Mouse (Mus musculus): Measurements from ENCODE around the gene Psmd1.

DNA sequence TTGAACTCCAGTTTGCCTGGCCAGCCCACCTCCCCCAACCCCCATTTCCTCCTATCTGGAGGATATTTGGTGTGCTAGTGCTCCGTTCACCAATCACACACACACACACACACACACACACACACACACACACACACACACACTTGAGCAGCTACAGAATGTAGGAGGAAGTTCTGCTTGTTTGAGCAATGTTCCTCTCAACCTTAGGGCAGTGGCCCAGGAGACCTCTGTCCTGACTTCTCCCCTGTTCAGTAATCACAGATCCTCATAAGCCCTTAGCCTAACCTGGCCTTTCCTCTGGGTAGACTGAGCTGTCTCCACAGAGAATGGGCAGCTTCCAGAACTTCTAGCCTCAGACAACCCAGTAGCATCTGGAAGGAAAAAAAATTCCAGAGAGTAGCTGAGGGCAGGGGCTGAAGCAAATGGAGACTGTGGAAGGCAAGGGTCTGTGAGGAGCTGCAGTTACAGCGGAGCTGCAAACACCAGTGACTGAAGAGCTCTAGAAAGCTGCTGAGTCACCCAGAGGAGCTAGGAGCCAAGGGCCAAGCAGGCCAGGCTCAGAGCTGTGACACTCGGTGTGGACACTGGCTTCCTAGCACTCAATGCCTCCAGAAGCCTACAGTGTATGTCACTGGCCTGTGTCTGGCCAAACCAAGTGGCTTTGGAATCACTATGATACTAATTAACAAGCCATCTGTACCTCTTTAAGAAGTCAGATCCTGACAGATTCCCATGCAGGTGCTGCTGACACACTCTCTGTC is 25.8 kb upstream of the Psmd1 start:
- TF ChIP-seq CTCF (IDR thresholded peaks at IDR 0.05; ENCODE audit: low read depth, low read length) = no peak
- TF ChIP-seq POLR2A (IDR thresholded peaks at IDR 0.05; ENCODE audit: borderline replicate concordance, low read depth, low read length) = no peak
